Mouse (Mus musculus) monocyte, adult 5-6 weeks (primary cell): ENCODE results near the gene Mfrp. TPM values are rescaled to one million over a fixed set of nuclear protein-coding genes. Genes with fewer than 3 reads are reported as not detected.

Experiments used
- ATAC-seq: fragments of 153-309, 156-312 bp; replicated peaks from 2 replicates; pipeline ENCODE4 v1.8.0; 2017; ENCODE audit warnings: mild to moderate bottlenecking; ENCODE audit not compliant: low TSS enrichment, insufficient number of reproducible peaks, severe bottlenecking, poor library complexity, low FRiP score
- total RNA-seq: library from RNA; stranded (forward); fragments of 200-1000, 200-491, 200-594 nt; gene quantifications from 3 replicates; pipeline ENCODE4 v1.2.3, GENCODE M21; 2017

Gene Mfrp
- total RNA-seq, 1 experiment from 2014 or later, result not detected

GRCm38 (mm10) chr9:44144023-44144717 is 42.6 kb downstream of the Mfrp start:
- ATAC-seq, result no peak

GRCm38 (mm10) chr9:44144718-44145060 is 43.2 kb downstream of the Mfrp start:
- ATAC-seq, result no peak

GRCm38 (mm10) chr9:44147290-44147689 is 45.8 kb downstream of the Mfrp start:
- ATAC-seq, result no peak

Other genes starting within 250 kb of the Mfrp start
- 14.7 to 67.2 TPM (median 34.3 TPM) in 3 replicates for gene Thy1, start 58.3 kb upstream of the Mfrp start, total RNA-seq
- gene Usp2, start 34.7 kb upstream of the Mfrp start, total RNA-seq, result 2.1 to 8.6 TPM (median 5.6 TPM) in 3 replicates
- not detected in 3 replicates for gene C1qtnf5, start 5.5 kb downstream of the Mfrp start, total RNA-seq
- gene Gm49380, start 11.8 kb downstream of the Mfrp start, total RNA-seq, result not detected in 3 replicates
- 3.8 to 7.1 TPM (median 5.7 TPM) in 3 replicates for gene Rnf26, start 11.8 kb downstream of the Mfrp start, total RNA-seq
- gene Mcam, start 32.7 kb downstream of the Mfrp start, total RNA-seq, result 13.5 to 48.9 TPM (median 15.1 TPM) in 3 replicates
- 47.1 to 115 TPM (median 63.1 TPM) in 3 replicates for gene Cbl, start 132.3 kb downstream of the Mfrp start, total RNA-seq
- not detected in 3 replicates for gene Ccdc153, start 138.9 kb downstream of the Mfrp start, total RNA-seq
- gene Pdzd3, start 149.7 kb downstream of the Mfrp start, total RNA-seq, result 1.7 TPM in 1 of 3 replicates, not detected in the others
- gene Nlrx1, start 166.9 kb downstream of the Mfrp start, total RNA-seq, result 14.8 to 15.8 TPM (median 15.3 TPM) in 3 replicates
- gene Abcg4, start 186.9 kb downstream of the Mfrp start, total RNA-seq, result not detected in 3 replicates
- gene Hinfp, start 203.9 kb downstream of the Mfrp start, total RNA-seq, result 22.9 to 34.0 TPM (median 23.0 TPM) in 3 replicates
- 6.0 to 18.9 TPM (median 12.2 TPM) in 3 replicates for gene C2cd2l, start 218.6 kb downstream of the Mfrp start, total RNA-seq
- 1.8 to 5.6 TPM (median 2.3 TPM) in 3 replicates for gene Dpagt1, start 224.3 kb downstream of the Mfrp start, total RNA-seq
- gene H2afx, start 233.0 kb downstream of the Mfrp start, total RNA-seq, result 8.1 to 12.3 TPM (median 8.6 TPM) in 3 replicates
- 8.2 to 19.1 TPM (median 15.1 TPM) in 3 replicates for gene Hmbs, start 242.5 kb downstream of the Mfrp start, total RNA-seq